Mouse (Mus musculus) limb, embryonic 11.5 days (tissue): ENCODE results near the gene Kazn. TPM values are rescaled to one million over a fixed set of nuclear protein-coding genes. Genes with fewer than 3 reads are reported as not detected.

Experiments used
- ATAC-seq: fragments of 200-750 bp; cut with Nextera tagmentation; 2 replicates; pipeline ENCODE4 v1.8.0; 2017; ENCODE audit warnings: low read depth; ENCODE audit not compliant: insufficient number of reproducible peaks, low FRiP score, low TSS enrichment
- DNase-seq: peaks from one replicate; pipeline ENCODE4 v3.0.0-alpha.2; 2015; ENCODE audit warnings: low spot score
- H3K27ac ChIP-seq: fragments of 300-500 bp; sonication (generic); replicated peaks from 2 replicates; pipeline ENCODE4 v1.5.1; 2014; ENCODE audit warnings: low read depth, mild to moderate bottlenecking, low read length
- H3K27me3 ChIP-seq: fragments of 300-500 bp; sonication (generic); 2 replicates; pipeline ENCODE4 v1.6.1; 2014; ENCODE audit warnings: mild to moderate bottlenecking, low read length, mixed read lengths; ENCODE audit not compliant: control insufficient read depth, insufficient read depth
- H3K36me3 ChIP-seq: fragments of 300-500 bp; sonication (generic); 2 replicates; pipeline ENCODE4 v1.6.1; 2014; ENCODE audit warnings: mild to moderate bottlenecking, low read length, moderate library complexity, mixed read lengths; ENCODE audit not compliant: control insufficient read depth, insufficient read depth
- H3K4me1 ChIP-seq: fragments of 300-500 bp; sonication (generic); 2 replicates; pipeline ENCODE4 v1.6.1; 2014; ENCODE audit warnings: low read length, mixed read lengths; ENCODE audit not compliant: control insufficient read depth, insufficient read depth
- H3K4me2 ChIP-seq: fragments of 300-500 bp; sonication (generic); 2 replicates; pipeline ENCODE4 v1.6.1; 2014; ENCODE audit warnings: low read depth, mild to moderate bottlenecking, moderate library complexity; ENCODE audit not compliant: severe bottlenecking
- H3K4me3 ChIP-seq: fragments of 300-500 bp; sonication (generic); 2 replicates; pipeline ENCODE4 v1.5.1; 2014; ENCODE audit warnings: low read depth, low read length
- H3K9ac ChIP-seq: fragments of 300-500 bp; sonication (generic); 2 replicates; pipeline ENCODE4 v1.6.1; 2014; ENCODE audit warnings: mild to moderate bottlenecking, low read length
- H3K9me3 ChIP-seq: fragments of 300-500 bp; sonication (generic); 2 replicates; pipeline ENCODE4 v1.6.1; 2016; ENCODE audit warnings: low read length; ENCODE audit not compliant: control insufficient read depth
- WGBS: fragments of 180-500 bp; shearing (Covaris S2); extraction: QIAGEN DNeasy Blood & Tissue Kit; methylation state at CpG from one replicate; pipeline ENCODE4 v1.1.7; 2014; 5-methylcytosine and 5-hydroxymethylcytosine counted together
- polyA plus RNA-seq: library from polyadenylated mRNA; unstranded; fragments of >200 nt; fragmentation: Nextera tagmentation; extraction: Ambion mirVana; gene quantifications from 2 replicates; pipeline ENCODE4 v1.2.1, GENCODE M21; 2014

Kazn gene
- polyA plus RNA-seq: 8.6 and 9.0 TPM in 2 replicates

GRCm38 (mm10) chr4:142239240-142240126 lies at the start of gene Kazn:
Kazn (minus strand) TSS chr4:142239401.
- Histone ChIP-seq H3K9me3 (no peaks in the 10 kb centered on the region), H3K27ac (peak within 1 kb of the TSS; percentile 79), H3K4me3 (peak within 1 kb of the TSS; percentile 69), H3K27me3 (no peaks in the 10 kb centered on the region), H3K36me3 (no peaks in the 10 kb centered on the region), H3K4me2 (peak within 1 kb of the TSS; percentile 98), H3K9ac (peak within 1 kb of the TSS; percentile 79), H3K4me1 (peaks cover 28% of the 10 kb centered on the region)
- peak; percentile 97 for DNase-seq
- peak; percentile 87 for ATAC-seq
- WGBS: 2% methylated on average over 42 of the region's 46 CpGs

- WGBS: 92% methylated on average over 2 of the region's 2 CpGs
- no peak overlapping the region for H3K27ac ChIP-seq
- H3K36me3 ChIP-seq: no peaks in the 10 kb centered on the region
- DNase-seq (no peak), ATAC-seq (no peak)
- H3K9me3 ChIP-seq: no peaks in the 10 kb centered on the region; the same call in 1 of the 2 replicates
- no peak overlapping the region for H3K4me2 ChIP-seq
- no peak overlapping the region for H3K9ac ChIP-seq
- H3K4me3 ChIP-seq: no peak overlapping the region
- H3K27me3 ChIP-seq: no peaks in the 10 kb centered on the region
- no peaks in the 10 kb centered on the region for H3K4me1 ChIP-seq
These were observed 46.3 kb upstream of the Kazn start for GRCm38 (mm10) chr4:142285471-142285870.

- no peak for DNase-seq
- H3K4me2 ChIP-seq: no peak overlapping the region
- no peaks in the 10 kb centered on the region for H3K36me3 ChIP-seq
- WGBS: 95% methylated on average over 5 of the region's 5 CpGs
- H3K9ac ChIP-seq: no peak overlapping the region
- H3K4me3 ChIP-seq: no peak overlapping the region
- H3K27ac ChIP-seq: no peak overlapping the region
- no peaks in the 10 kb centered on the region for H3K4me1 ChIP-seq
- no peaks in the 10 kb centered on the region for H3K27me3 ChIP-seq
- ATAC-seq: no peak
- H3K9me3 ChIP-seq: no peaks in the 10 kb centered on the region; the same call in 1 of the 2 replicates
These were observed 44.7 kb upstream of the Kazn start for GRCm38 (mm10) chr4:142283867-142284266.

GRCm38 (mm10) chr4:142278197-142278575 lies 39.0 kb upstream of the Kazn start:
- 88% methylated on average over 6 of the region's 6 CpGs for WGBS
- H3K4me3 ChIP-seq: no peak overlapping the region
- DNase-seq (no peak), ATAC-seq (no peak)
- no peak overlapping the region for H3K27ac ChIP-seq
- peaks cover 6% of the 10 kb centered on the region for H3K4me1 ChIP-seq
- no peak overlapping the region for H3K4me2 ChIP-seq
- no peaks in the 10 kb centered on the region for H3K36me3 ChIP-seq
- no peak overlapping the region for H3K9ac ChIP-seq
- no peaks in the 10 kb centered on the region for H3K27me3 ChIP-seq
- H3K9me3 ChIP-seq: no peaks in the 10 kb centered on the region

- no peak overlapping the region for H3K27ac ChIP-seq
- H3K9me3 ChIP-seq: no peaks in the 10 kb centered on the region
- ATAC-seq: peak; percentile 33; the same call in 1 of the 2 replicates
- H3K36me3 ChIP-seq: no peaks in the 10 kb centered on the region
- peak overlapping the region; percentile 15; the same call in 1 of the 2 replicates for H3K4me2 ChIP-seq
- no peaks in the 10 kb centered on the region for H3K27me3 ChIP-seq
- peak; percentile 49 for DNase-seq
- WGBS: 31% methylated on average over 20 of the region's 20 CpGs
- peaks cover 6% of the 10 kb centered on the region for H3K4me1 ChIP-seq
- no peak overlapping the region for H3K4me3 ChIP-seq
- no peak overlapping the region for H3K9ac ChIP-seq
These were observed 38.4 kb upstream of the Kazn start for GRCm38 (mm10) chr4:142277481-142278196.

- 45% methylated on average over 2 of the region's 2 CpGs for WGBS
- DNase-seq: no peak
These were observed 36.0 kb upstream of the Kazn start for GRCm38 (mm10) chr4:142275242-142275641.

GRCm38 (mm10) chr4:142274441-142275234 lies 35.4 kb upstream of the Kazn start:
- H3K4me1 ChIP-seq: peaks cover 6% of the 10 kb centered on the region
- H3K36me3 ChIP-seq: no peaks in the 10 kb centered on the region
- ATAC-seq (no peak), DNase-seq (no peak)
- H3K9ac ChIP-seq: no peak overlapping the region
- no peaks in the 10 kb centered on the region for H3K9me3 ChIP-seq
- no peak overlapping the region for H3K27ac ChIP-seq
- no peak overlapping the region for H3K4me2 ChIP-seq
- WGBS: 72% methylated on average over 11 of the region's 11 CpGs
- no peaks in the 10 kb centered on the region for H3K27me3 ChIP-seq
- no peak overlapping the region for H3K4me3 ChIP-seq

More at GRCm38 (mm10) chr4:142275242-142275641, 36.0 kb upstream of the Kazn start:
- Histone ChIP-seq H3K27me3 (no peaks in the 10 kb centered on the region), H3K27ac (no peak overlapping the region), H3K9me3 (no peaks in the 10 kb centered on the region), H3K9ac (no peak overlapping the region), H3K4me3 (no peak overlapping the region), H3K36me3 (no peaks in the 10 kb centered on the region), H3K4me1 (peaks cover 6% of the 10 kb centered on the region), H3K4me2 (no peak overlapping the region)
- no peak for ATAC-seq

- no peak overlapping the region for H3K4me3 ChIP-seq
- no peak overlapping the region for H3K9ac ChIP-seq
- H3K27me3 ChIP-seq: no peaks in the 10 kb centered on the region
- no peak for ATAC-seq
- H3K36me3 ChIP-seq: no peaks in the 10 kb centered on the region
- H3K4me1 ChIP-seq: peaks cover 5% of the 10 kb centered on the region; the same call in 1 of the 2 replicates
- H3K9me3 ChIP-seq: no peaks in the 10 kb centered on the region
- 90% methylated on average over 3 of the region's 3 CpGs for WGBS
- no peak for DNase-seq
- no peak overlapping the region for H3K4me2 ChIP-seq
- no peak overlapping the region for H3K27ac ChIP-seq
These were observed 32.3 kb upstream of the Kazn start for GRCm38 (mm10) chr4:142271506-142271905.
